Mouse (Mus musculus) adrenal gland (tissue): ENCODE results near the gene Cant1.

Experiments used
- intact Hi-C: fragments of 180-260 bp; cut with DNase I; formaldehyde crosslinking; loops from one replicate; pipeline ENCODE4 v1.15.1; 2025

Gene Cant1

GRCm38 (mm10) chr11:118431100-118431948, 12.4 kb upstream of the Cant1 start:
- intact Hi-C loops: no loop called here

- intact Hi-C loops: no loop called here
These were observed 11.5 kb upstream of the Cant1 start for GRCm38 (mm10) chr11:118430291-118430885.

DNA sequence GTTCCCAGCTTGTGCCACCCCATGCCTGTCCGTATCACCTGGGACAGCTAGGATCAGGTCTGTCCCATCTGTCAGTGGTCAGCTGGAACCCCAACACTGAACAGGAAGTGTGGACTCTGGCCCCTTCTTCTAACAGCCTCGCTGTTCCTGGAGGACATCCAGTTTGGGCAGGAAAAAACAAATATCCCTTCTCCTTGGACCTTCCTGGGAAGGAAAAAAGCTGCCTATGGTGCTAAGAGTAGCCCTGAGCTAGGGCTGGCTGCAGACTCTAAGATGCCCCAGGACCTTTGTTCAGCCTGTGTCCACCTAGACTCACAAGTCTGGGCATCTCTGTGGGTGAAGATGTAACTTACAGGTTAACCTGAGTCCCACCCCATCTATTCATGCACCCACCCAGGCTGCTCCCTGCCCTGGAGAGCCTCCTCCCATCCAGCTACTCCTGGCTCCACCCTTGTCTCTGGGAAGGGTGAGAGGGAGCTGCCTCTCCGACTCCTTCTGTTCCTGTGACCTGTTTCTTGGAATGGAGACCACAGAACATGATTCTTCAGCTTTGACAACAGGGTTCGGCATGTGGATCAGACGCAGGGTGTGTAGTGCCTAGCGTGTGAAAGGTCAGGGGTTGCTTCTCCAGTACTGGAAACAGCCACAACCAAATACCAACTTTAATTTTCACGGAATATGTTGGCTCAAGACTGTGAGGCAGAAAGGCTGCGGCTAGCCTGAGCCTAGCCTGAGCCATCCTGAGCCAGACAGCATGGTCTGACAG, 10.2 kb upstream of the Cant1 start:
- intact Hi-C loops: no loop called here

GRCm38 (mm10) chr11:118428460-118428868, 9.6 kb upstream of the Cant1 start:
- intact Hi-C loops: no loop called here

DNA sequence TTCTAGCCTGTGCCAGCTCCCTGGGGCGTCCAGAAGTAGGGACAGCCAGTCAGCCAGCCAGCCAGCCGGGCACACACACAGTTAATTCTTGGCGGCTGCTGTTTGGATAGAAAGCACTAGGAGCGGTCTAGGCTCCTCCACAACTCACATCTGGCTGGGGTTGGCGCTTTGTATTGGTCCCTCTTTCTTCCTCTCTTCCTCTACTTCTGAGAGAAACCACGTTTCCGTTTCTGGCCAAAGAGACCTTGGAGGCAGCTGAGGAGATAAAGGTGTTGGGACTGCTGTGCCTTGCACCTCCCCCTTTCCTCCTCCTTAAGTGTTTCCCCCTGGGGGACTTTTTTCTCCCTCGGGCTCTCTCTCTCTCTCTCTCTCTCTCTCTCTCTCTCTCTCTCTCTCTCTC, 9.1 kb upstream of the Cant1 start, which contains the start of gene C1qtnf1:
Gene C1qtnf1, plus strand, starts transcription at position 218 of the 400 bp plus-strand sequence.
- intact Hi-C loops: no loop called here

GRCm38 (mm10) chr11:118427266-118427779, 8.4 kb upstream of the Cant1 start:
- intact Hi-C loops: no loop called here

GRCm38 (mm10) chr11:118426765-118427164, 7.9 kb upstream of the Cant1 start:
- intact Hi-C loops: no loop called here

DNA sequence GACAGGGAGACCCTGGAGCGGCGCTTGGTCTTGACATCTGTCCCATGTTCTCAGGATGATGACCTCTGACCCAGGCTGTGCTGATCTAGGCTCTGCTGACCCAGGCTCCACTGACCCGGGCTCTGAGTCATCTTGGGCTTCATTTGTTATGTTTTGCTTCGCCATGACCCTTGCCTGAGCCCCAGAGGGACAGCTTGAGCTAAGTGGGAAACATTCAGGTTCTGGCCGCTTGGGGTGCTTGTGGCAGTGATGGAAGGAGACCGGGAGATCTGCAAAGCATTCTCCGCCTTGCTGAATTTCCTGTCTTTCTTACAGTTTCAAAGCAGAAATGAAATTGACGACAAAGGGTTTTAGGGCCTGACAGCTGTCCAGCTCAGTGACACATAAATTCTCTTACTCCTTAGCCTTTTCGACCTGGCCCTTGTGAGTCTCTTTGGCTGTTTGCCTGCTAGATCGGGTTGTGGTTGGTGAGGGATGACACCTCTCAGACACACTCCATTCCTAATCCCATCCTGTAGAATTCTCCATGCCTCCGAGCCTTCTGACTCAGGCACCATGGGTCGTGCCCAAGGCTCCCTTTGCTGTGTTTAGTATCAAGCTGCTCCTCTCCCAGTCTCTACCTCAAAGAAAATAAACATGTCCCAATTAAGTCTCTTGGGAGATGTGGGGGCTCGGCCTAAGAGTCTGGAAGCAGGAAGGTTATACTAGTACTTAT, 5.9 kb upstream of the Cant1 start:
- intact Hi-C loops: no loop called here

- intact Hi-C loops: loop anchor here (1.0 kb wide), 1 partner anchor 20 kb away; no protein-coding TSS in a partner anchor
These were observed 4.5 kb upstream of the Cant1 start for GRCm38 (mm10) chr11:118423266-118423971.

DNA sequence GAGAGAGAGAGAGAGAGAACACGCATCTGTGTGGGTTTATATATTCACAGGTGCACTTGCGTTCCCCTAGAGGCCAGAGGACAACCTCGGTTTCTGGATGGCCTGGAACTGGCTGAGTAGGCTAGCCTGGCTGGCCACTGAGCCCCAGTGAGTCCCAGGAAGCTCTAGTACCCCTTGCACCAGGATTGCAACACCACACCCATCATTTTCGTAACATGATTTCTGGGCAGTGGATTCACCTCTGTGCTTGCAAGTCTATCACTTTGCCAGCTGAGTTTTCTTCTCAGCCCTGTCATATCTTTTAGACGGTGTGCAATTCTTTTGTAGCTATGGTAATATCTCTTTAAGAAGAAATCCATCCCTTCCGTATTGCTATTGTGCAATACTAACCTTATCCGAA, 1.4 kb upstream of the Cant1 start:
- intact Hi-C loops: no loop called here

DNA sequence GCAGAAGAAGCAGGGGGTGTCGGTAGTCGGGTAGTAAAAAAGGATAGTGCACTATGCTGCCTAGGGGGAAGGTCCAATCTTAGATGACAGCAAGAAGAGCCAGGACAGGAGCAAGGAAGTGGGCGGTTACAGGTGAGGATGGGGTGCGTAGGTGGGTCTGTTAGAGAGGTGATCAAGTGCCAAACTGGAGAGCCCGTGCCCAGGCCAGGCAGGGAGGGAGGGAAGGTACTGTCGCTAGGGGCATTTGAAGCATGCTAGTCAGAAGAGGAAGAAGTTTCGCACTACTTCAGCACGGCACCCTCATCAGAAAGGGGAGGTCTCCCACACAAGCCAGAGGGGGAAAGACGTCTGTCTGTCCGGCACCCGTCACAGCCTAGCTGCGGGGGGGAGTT, 448 bp downstream of the Cant1 start:
- intact Hi-C loops: no loop called here

GRCm38 (mm10) chr11:118417496-118417895, 1.4 kb downstream of the Cant1 start:
- intact Hi-C loops: no loop called here

DNA sequence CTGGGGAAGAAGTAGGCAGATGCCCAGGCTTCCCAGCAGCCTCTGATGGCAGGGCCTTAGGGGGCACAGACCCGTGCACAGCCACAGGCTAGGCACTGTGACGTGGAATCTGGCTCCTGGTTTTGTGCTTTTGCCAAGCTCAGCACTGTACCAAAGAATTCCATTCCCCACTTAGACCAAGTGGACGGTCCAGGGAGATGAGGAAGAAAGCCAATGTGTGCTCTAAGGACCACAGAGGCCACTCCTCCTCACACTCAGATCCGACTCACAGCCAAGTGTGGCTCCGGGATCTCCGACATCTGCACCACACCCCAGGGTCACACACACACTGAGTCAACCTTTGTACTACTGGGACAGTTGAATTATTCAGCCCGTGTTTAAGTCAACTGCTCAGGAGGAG, 2.8 kb downstream of the Cant1 start:
- intact Hi-C loops: no loop called here

- intact Hi-C loops: no loop called here
These were observed 3.3 kb downstream of the Cant1 start for GRCm38 (mm10) chr11:118415630-118416029.

DNA sequence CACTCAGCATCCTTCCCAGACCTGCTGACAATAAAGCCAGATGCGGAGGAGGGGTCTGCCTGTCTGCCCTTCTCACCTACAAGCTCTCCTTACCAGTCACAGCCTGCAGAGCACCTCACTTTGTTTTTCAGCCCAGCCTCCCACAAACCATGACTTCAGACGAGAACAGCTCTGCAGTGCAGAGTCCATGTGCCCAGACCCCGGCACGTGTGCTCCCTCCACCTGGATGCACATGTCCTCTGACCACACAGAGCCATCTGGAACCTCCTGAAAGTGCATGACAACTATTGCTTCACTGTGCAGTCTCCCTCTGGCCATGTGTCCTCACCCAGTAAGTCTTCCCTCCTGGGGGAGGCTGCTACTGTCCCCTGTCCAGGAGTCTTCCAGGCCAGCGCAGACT, 4.6 kb downstream of the Cant1 start:
- intact Hi-C loops: no loop called here

DNA sequence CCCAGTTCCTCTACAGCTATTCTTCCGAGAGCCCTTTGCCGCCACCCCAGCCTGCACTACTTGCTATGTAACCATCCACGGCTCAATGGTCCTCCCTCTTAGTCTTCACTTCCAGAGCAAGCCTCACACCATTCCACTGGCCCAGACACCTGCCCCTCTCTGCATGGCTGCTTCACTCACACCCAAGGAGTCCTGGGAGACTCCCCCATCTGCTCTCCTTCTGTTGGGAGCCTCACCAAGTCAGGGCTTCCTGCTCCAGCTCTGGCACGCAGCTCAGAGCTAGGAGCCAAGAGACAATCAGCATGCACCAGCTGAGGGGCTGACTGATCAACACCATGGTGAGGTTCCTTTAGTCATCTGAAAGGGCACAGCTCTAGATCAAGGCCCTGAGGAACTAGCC, 5.8 kb downstream of the Cant1 start:
- intact Hi-C loops: no loop called here

DNA sequence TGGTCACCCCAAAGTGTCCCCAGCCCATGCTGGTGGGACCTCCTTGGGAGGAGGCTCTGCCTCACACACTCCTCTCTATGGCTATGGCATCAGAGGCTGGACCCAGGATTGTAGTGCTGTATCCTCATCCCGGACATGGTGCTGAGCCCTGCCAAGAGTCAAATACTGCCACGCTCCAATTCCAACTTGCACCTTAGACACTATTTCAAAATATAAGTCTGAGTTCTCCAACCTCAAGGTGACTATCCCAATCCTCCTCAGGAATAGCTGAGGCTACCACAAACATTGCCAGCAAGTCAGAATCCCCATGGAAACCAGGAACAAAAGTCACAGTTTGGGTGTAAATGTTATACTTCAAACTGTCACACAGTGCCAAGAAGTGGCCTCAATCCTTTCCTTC, 6.3 kb downstream of the Cant1 start:
- intact Hi-C loops: no loop called here

- intact Hi-C loops: no loop called here
These were observed 7.6 kb downstream of the Cant1 start for GRCm38 (mm10) chr11:118411271-118411670.

- intact Hi-C loops: no loop called here
These were observed 8.4 kb downstream of the Cant1 start for GRCm38 (mm10) chr11:118410479-118410878.

DNA sequence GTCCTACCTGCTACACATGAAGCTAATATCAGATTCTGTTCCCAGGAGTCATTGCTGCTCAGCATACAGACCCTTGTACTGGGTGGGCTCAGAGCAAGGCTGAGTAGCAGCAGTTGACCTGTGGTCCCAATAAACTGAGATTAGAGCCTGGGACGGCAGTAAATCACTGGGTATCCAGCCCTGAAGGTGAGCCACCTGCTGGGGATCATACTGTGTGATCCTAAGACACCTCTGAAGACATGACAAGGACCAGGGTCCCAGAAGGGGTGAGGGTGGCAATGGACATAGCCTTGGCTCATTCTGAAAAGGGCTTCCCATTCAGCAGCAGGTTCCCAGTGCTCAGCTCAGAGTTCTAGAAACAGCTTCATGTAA, 8.8 kb downstream of the Cant1 start:
- intact Hi-C loops: no loop called here
